Mouse (Mus musculus) testis, adult 2 months (tissue): ENCODE data around the gene Igf1r.

Experiments used
- CTCF ChIP-seq: fragments of 200-500 bp; IDR thresholded peaks from 2 replicates; pipeline ENCODE4 v1.5.1; 2012; ENCODE audit warnings: low read depth, mild to moderate bottlenecking, inconsistent platforms, low read length, moderate library complexity; ENCODE audit not compliant: control insufficient read depth, insufficient read depth, insufficient replicate concordance
- POLR2A ChIP-seq: fragments of 200-500 bp; IDR thresholded peaks from 2 replicates; pipeline ENCODE4 v1.6.1; 2012; ENCODE audit warnings: low read depth, mild to moderate bottlenecking, inconsistent platforms, low read length, moderate library complexity; ENCODE audit not compliant: control insufficient read depth

DNA sequence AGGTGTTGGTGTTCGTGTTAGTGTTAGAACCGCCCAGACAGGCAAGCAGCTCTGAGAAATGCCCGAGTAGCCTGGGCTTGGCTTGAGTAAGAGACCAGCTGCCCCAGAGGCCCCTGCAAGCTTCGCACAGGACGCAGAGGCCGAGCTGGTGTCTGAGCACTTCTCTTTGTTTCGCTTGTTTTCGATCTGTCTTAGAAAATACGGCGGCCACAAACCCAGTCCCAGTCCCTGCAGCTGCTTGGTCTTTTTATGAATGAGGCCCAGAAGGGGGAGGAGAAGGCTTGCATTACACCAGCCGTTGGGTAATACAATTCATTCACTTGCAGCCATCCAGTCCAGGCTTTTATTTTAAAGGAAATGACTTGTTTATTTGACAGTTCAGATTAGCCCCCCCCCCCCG is 132.7 kb downstream of the Igf1r start:
- TF ChIP-seq CTCF = no peak
- no peak for TF ChIP-seq POLR2A
